In genomic region chr2:173595374-173595781, GRCm38 (mm10) we compare ENCODE assay signal across 9 mouse cellular contexts. TPM values are rescaled to one million over a fixed set of nuclear protein-coding genes. Genes with fewer than 3 reads are reported as not detected.
DNase-seq lines count a peak whose midpoint lies in the region; ATAC-seq and TF ChIP-seq lines count a peak whose summit lies in the region.
"Had no signal": no experiment of that assay in that cellular context is flagged by ENCODE, and none has a peak within 500 bp of the region (broad histone marks: within the 10 kb centered on the region; RNA-seq: fewer than 3 reads in every experiment).

No protein-coding gene starts in this region.

- H3K9ac ChIP-seq in hindbrain, postnatal 0 days (replicated peaks; ENCODE audit: low read length): no peak overlapping the region
- peak overlapping the region; percentile 19; the same call in 1 of the 2 replicates for H3K9ac ChIP-seq in ES-E14 (ENCODE audit: insufficient read depth, low read depth, low read length, poor library complexity, severe bottlenecking)

- no peak for ATAC-seq in hindbrain, postnatal 0 days
- peak; percentile 77 for ATAC-seq in megakaryocyte progenitor cell, adult 5-6 weeks (replicated peaks; ENCODE audit: poor library complexity)

- peak; percentile 40 for DNase-seq in hindbrain, postnatal 0 days (ENCODE audit: low spot score)
- no peak for DNase-seq in hindbrain, embryonic 10.5 days (ENCODE audit: low spot score)
- peak; percentile 45 to 50 for DNase-seq in B cell, adult 2 months
- peak; percentile 59 for DNase-seq in ES-E14 (ENCODE audit: low read depth, low spot score)
- no peak for DNase-seq in right cerebral cortex, adult 18-20 months
- DNase-seq in frontal cortex, postnatal 10 days (ENCODE audit: low spot score in 2 of 2): no peak
- DNase-seq in gastrocnemius, postnatal 14 days: no peak

- H3K27ac ChIP-seq in hindbrain, postnatal 0 days: no peak overlapping the region
- no peak overlapping the region for H3K27ac ChIP-seq in hindbrain, embryonic 10.5 days
- H3K27ac ChIP-seq in ES-E14 (ENCODE audit: insufficient read depth, low read depth, low read length, poor library complexity, severe bottlenecking): no peak overlapping the region

- H3K9me3 ChIP-seq in hindbrain, postnatal 0 days (ENCODE audit: low read length): no peaks in the 10 kb centered on the region
- H3K9me3 ChIP-seq in hindbrain, embryonic 10.5 days: no peaks in the 10 kb centered on the region
- H3K9me3 ChIP-seq in ES-E14 (ENCODE audit: control insufficient read depth, insufficient read depth, low read depth, low read length): no peaks in the 10 kb centered on the region

- H3K4me3 ChIP-seq in hindbrain, postnatal 0 days (ENCODE audit: low read length): no peak overlapping the region
- H3K4me3 ChIP-seq in hindbrain, embryonic 10.5 days: no peak overlapping the region
- peak overlapping the region; percentile 27 to 53; a peak in 3 of 4 replicates for H3K4me3 ChIP-seq in ES-E14 (ENCODE audit: insufficient read depth in 1 of 2, low read depth in 1 of 2, low read length in 2 of 2, poor library complexity in 1 of 2, severe bottlenecking in 1 of 2)

- H3K36me3 ChIP-seq in hindbrain, postnatal 0 days (ENCODE audit: insufficient read depth, low read length): no peaks in the 10 kb centered on the region
- peaks cover 5% of the 10 kb centered on the region; the same call in 1 of the 2 replicates for H3K36me3 ChIP-seq in hindbrain, embryonic 10.5 days
- no peaks in the 10 kb centered on the region; the same call in 1 of the 2 replicates for H3K36me3 ChIP-seq in ES-E14 (ENCODE audit: control insufficient read depth, insufficient read depth, low read length, poor library complexity, severe bottlenecking)

- H3K4me2 ChIP-seq in hindbrain, postnatal 0 days (ENCODE audit: low read depth, low read length): no peak overlapping the region

- in situ Hi-C loops in ES-E14 (cut with MboI; ENCODE audit: low sequenced_read_pairs in 2 of 2, unreplicated experiment in 2 of 2): loop anchor here in 1 of 2 experiments (25.0 kb wide), 1 partner anchor 692 kb away; the partner anchor contains the start of gene Gnas

- no peaks in the 10 kb centered on the region for H3K27me3 ChIP-seq in hindbrain, postnatal 0 days (ENCODE audit: insufficient read depth, low read length)
- H3K27me3 ChIP-seq in hindbrain, embryonic 10.5 days (ENCODE audit: insufficient read depth, poor library complexity, severe bottlenecking): peaks cover 3% of the 10 kb centered on the region; the same call in 1 of the 2 replicates

- intact Hi-C loops in gastrocnemius, postnatal 14 days (cut with DNase I; ENCODE audit: low total_unique reads): loop anchor here (10.0 kb wide), 1 partner anchor 139 kb away; the partner anchor contains the start of gene Vapb

- TF ChIP-seq CTCF in hindbrain, postnatal 0 days (IDR thresholded peaks at IDR 0.05; ENCODE audit: low read depth): peak; percentile 53

- WGBS in hindbrain, postnatal 0 days: 42% methylated on average over 10 of the region's 10 CpGs
- WGBS in hindbrain, embryonic 10.5 days: 39% methylated on average over 10 of the region's 10 CpGs

- H3K4me1 ChIP-seq in hindbrain, postnatal 0 days (ENCODE audit: insufficient read depth, low read length): no peaks in the 10 kb centered on the region
- H3K4me1 ChIP-seq in hindbrain, embryonic 10.5 days (replicated peaks): peaks cover 23% of the 10 kb centered on the region
- H3K4me1 ChIP-seq in ES-E14 (ENCODE audit: control insufficient read depth in 2 of 2, insufficient read depth in 2 of 2, low read length in 2 of 2, poor library complexity in 1 of 2): peaks cover 0 to 10% of the 10 kb centered on the region in 2 experiments; a peak in 1 of 4 replicates

TF ChIP-seq in ES-E14, 5 proteins besides CTCF, POLR2A, EP300 and RAD21:
- TF ChIP-seq CHD2 (IDR thresholded peaks at IDR 0.05; ENCODE audit: low read depth, low read length) (no peak), HCFC1 (IDR thresholded peaks at IDR 0.05; ENCODE audit: borderline replicate concordance, insufficient read depth, low read length) (no peak)

RNA-seq across cellular contexts. Expression of gene Ankrd60, which starts 17.2 kb away (rescaled TPM):
- total RNA-seq in hindbrain, postnatal 0 days (2014; rRNA removed): not detected in 2 replicates
- polyA plus RNA-seq in hindbrain, postnatal 0 days (2015; fragmentation: Nextera tagmentation; extraction: Ambion mirVana): not detected in 2 replicates
- not detected in 2 replicates for polyA plus RNA-seq in hindbrain, embryonic 10.5 days (2016; fragmentation: Nextera tagmentation; extraction: Ambion mirVana)
- total RNA-seq in ES-E14 (2012; rRNA removed): not detected in 2 replicates
- 0.88 TPM in 1 of 2 replicates, not detected in the other for total RNA-seq in megakaryocyte progenitor cell, adult 5-6 weeks (2015)
- total RNA-seq in megakaryocyte progenitor cell, adult 5-6 weeks (2017): not detected in 2 replicates
- total RNA-seq in gastrocnemius, postnatal 14 days (2021): not detected
- polyA plus RNA-seq: kidney, embryonic 14.5 days had no signal

Comparison
In these comparisons a context has a peak if more than half of its experiments do, and no peak if none do; other contexts are left out.
1. DNase-seq: peak in hindbrain, postnatal 0 days (single experiment), B cell, adult 2 months (2 of 2) and ES-E14 (single experiment); none in hindbrain, embryonic 10.5 days (single experiment), right cerebral cortex, adult 18-20 months (single experiment), frontal cortex, postnatal 10 days (0 of 2) and gastrocnemius, postnatal 14 days (single experiment).
2. H3K4me3 ChIP-seq: peak in ES-E14 (2 of 2); none in hindbrain, postnatal 0 days (single experiment) and hindbrain, embryonic 10.5 days (single experiment).